Mouse (Mus musculus): ENCODE results near the gene Mogat2.

DNA sequence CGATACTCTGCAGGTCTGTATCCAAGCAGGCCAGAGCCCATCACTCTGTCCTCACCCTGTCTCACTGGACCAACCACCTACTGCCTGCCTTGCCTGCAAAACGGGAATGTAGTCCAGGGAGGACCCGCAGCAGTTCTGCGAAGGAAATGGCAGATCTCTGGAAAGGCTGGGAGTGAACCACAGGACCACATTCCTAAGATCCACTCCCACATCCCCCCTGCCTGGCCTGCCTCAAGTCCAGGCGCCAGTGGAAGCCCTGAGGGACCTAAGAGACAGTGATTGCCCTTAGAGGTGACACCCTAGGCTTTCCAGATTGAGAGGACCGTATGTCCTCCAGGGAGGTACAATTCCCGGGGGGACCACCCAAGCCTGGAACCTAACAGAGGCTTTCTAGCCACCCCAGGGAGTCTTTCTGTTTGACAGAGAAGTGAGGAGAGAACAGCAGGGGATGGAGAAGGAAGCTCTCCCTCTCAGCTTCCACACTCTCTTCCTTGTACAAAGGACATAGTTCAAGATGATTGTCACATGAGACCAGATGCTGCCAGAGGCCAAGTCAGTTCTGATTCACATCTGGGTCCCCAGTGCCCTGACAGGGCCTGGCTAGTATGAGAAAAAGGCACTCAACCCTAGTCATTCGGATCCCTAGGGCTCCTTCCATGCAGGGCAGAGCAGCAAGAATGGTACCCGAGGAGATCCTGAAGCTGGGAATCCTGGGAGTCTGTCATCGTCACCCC lies 66.5 kb downstream of the Mogat2 start:
- TF ChIP-seq CTCF (conservative IDR thresholded peaks at IDR 0.05; ENCODE audit: low read length) = no peak
- TF ChIP-seq NANOG (IDR thresholded peaks at IDR 0.05; ENCODE audit: borderline replicate concordance, low read length) = no peak
